In genomic region chr4:8987544-8988344, GRCm38 (mm10) we compare ENCODE assay signal across 13 mouse cellular contexts.
DNase-seq lines count a peak whose midpoint lies in the region; ATAC-seq lines count a peak whose summit lies in the region.
"Had no signal": no experiment of that assay in that cellular context is flagged by ENCODE, and none has a peak within 500 bp of the region (broad histone marks: within the 10 kb centered on the region; RNA-seq: fewer than 3 reads in every experiment).

No protein-coding gene starts in this region.

- no peak overlapping the region for H3K4me2 ChIP-seq in hindbrain, embryonic 11.5 days (replicated peaks; ENCODE audit: low read depth, low read length)
- H3K4me2 ChIP-seq in neural tube, embryonic 13.5 days = 0 out of 2 replicates have a peak overlapping the region, but pooled peaks have one; percentile 9
- H3K4me2 ChIP-seq: liver, embryonic 13.5 days; midbrain, embryonic 11.5 days had no signal

- H3K9ac ChIP-seq in hindbrain, embryonic 11.5 days (ENCODE audit: low read depth, low read length) = no peak overlapping the region
- 0 out of 2 replicates have a peak overlapping the region, but pooled peaks have one; percentile 12 for H3K9ac ChIP-seq in neural tube, embryonic 13.5 days
- H3K9ac ChIP-seq: liver, embryonic 13.5 days had no signal

- peaks cover 11% of the 10 kb centered on the region for H3K4me1 ChIP-seq in hindbrain, embryonic 11.5 days (replicated peaks; ENCODE audit: control insufficient read depth, insufficient read depth, low read length)
- H3K4me1 ChIP-seq in neural tube, embryonic 13.5 days (replicated peaks) = peaks cover 45% of the 10 kb centered on the region

- no peaks in the 10 kb centered on the region for H3K36me3 ChIP-seq in hindbrain, embryonic 11.5 days (ENCODE audit: control insufficient read depth, insufficient read depth, low read length)
- H3K36me3 ChIP-seq in neural tube, embryonic 13.5 days = no peaks in the 10 kb centered on the region
- H3K36me3 ChIP-seq: liver, embryonic 13.5 days had no signal

- H3K27me3 ChIP-seq in hindbrain, embryonic 11.5 days (ENCODE audit: control insufficient read depth, insufficient read depth, low read length) = no peaks in the 10 kb centered on the region
- H3K27me3 ChIP-seq in neural tube, embryonic 13.5 days = peaks cover 7% of the 10 kb centered on the region; the same call in 1 of the 2 replicates
- H3K27me3 ChIP-seq: liver, embryonic 13.5 days had no signal

- peak; percentile 31 for DNase-seq in embryo, embryonic 10 days (ENCODE audit: low spot score)
- DNase-seq in embryo, embryonic 11 days = no peak
- peak; percentile 9 for DNase-seq in layer of hippocampus, adult 11-12 months (ENCODE audit: low spot score)
- no peak for DNase-seq in layer of hippocampus, postnatal 14 days (ENCODE audit: low spot score in 2 of 2)
- DNase-seq in hindbrain, embryonic 11.5 days (ENCODE audit: low spot score) = no peak
- no peak for DNase-seq in cerebellum, postnatal 14 days
- no peak for DNase-seq in layer of hippocampus, adult 9-10 months (ENCODE audit: low spot score)
- DNase-seq: cerebellum, adult 11-12 months; gastrocnemius, postnatal 25 days; kidney, adult 8-10 months; liver, embryonic 13.5 days had no signal

- H3K9me3 ChIP-seq in hindbrain, embryonic 11.5 days (ENCODE audit: control insufficient read depth, low read length) = no peaks in the 10 kb centered on the region
- no peaks in the 10 kb centered on the region for H3K9me3 ChIP-seq in neural tube, embryonic 13.5 days
- H3K9me3 ChIP-seq: liver, embryonic 13.5 days had no signal

- 50% methylated on average over 10 of the region's 10 CpGs for WGBS in hindbrain, embryonic 11.5 days
- 17% methylated on average over 10 of the region's 10 CpGs for WGBS in neural tube, embryonic 13.5 days

- no peak overlapping the region for H3K27ac ChIP-seq in hindbrain, embryonic 11.5 days (ENCODE audit: low read depth, low read length)
- H3K27ac ChIP-seq in neural tube, embryonic 13.5 days (replicated peaks) = no peak overlapping the region
- H3K27ac ChIP-seq: liver, embryonic 13.5 days had no signal

- peak; percentile 20; the same call in 1 of the 2 replicates for ATAC-seq in hindbrain, embryonic 11.5 days (ENCODE audit: low FRiP score)
- peak; percentile 34; the same call in 1 of the 2 replicates for ATAC-seq in neural tube, embryonic 13.5 days (ENCODE audit: low read depth)

- no peak overlapping the region for H3K4me3 ChIP-seq in hindbrain, embryonic 11.5 days (ENCODE audit: low read depth, low read length)
- no peak overlapping the region for H3K4me3 ChIP-seq in neural tube, embryonic 13.5 days
- H3K4me3 ChIP-seq: liver, embryonic 13.5 days had no signal

Comparison
In these comparisons a context has a peak if more than half of its experiments do, and no peak if none do; other contexts are left out.
1. DNase-seq: peak in embryo, embryonic 10 days (single experiment) and layer of hippocampus, adult 11-12 months (single experiment); none in embryo, embryonic 11 days (single experiment), layer of hippocampus, postnatal 14 days (0 of 2), hindbrain, embryonic 11.5 days (single experiment), cerebellum, postnatal 14 days (0 of 2) and layer of hippocampus, adult 9-10 months (single experiment).